Mouse (Mus musculus): Measurements from ENCODE around the gene S100a11. TPM values are rescaled to one million over a fixed set of nuclear protein-coding genes. Genes with fewer than 3 reads are reported as not detected.

S100a11 gene
- total and polyA plus RNA-seq, 2 experiments from 2014 or later: 47.5 to 686 TPM

DNA sequence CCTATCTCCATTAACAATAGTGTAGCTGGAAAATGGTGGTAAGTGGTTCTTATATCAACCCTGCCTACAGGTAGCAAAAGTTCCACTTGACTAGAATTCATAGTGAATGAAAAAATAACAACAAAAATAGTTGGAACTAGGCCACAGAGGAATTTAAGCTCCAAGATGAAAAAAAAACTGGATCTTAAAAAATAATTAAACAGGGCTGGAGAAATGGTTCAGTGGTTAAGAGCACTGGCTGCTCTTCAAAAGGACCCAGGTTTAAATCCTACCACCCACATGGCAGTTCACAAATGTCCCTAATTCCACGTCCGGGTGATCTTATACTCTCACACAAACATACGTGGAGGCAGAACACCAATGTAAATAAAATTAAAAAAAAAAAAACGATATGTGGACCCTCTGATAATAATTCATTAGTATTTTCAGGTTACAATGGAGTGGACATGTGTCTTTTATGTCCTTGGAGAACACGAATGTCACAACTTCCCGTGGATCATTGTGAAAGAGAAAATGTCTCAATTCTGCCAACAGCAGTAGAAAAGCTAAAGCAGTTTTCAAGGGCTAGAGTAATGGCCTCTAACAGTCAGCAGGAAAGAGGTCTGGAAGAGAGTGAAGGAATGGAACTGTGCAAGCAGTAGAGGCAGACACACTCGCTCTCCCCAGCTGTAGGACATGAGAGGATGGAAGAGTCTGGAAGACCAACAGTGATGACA, 7.7 kb upstream of the S100a11 start:
- 77% methylated on average over 7 of the region's 7 CpGs for WGBS
- H3K9me3 ChIP-seq (replicated peaks; ENCODE audit: control insufficient read depth, low read length): no peaks in the 10 kb centered on the region
- H3K27ac ChIP-seq (ENCODE audit: low read depth): no peak overlapping the region
- no peak overlapping the region for H3K4me2 ChIP-seq (ENCODE audit: low read depth, low read length)
- H3K36me3 ChIP-seq (replicated peaks; ENCODE audit: control insufficient read depth, insufficient read depth, low read length): no peaks in the 10 kb centered on the region
- H3K4me3 ChIP-seq (ENCODE audit: low read depth, low read length): no peak overlapping the region
- H3K9ac ChIP-seq (replicated peaks; ENCODE audit: low read depth, low read length): no peak overlapping the region
- H3K4me1 ChIP-seq (ENCODE audit: control insufficient read depth, insufficient read depth): no peaks in the 10 kb centered on the region
- TF ChIP-seq EP300 (IDR thresholded peaks at IDR 0.05; ENCODE audit: low read depth): no peak
- no peak for TF ChIP-seq CTCF (IDR thresholded peaks at IDR 0.05; ENCODE audit: low read depth)
- no peaks in the 10 kb centered on the region for H3K27me3 ChIP-seq (ENCODE audit: control insufficient read depth, insufficient read depth, low read length)
- ATAC-seq (ENCODE audit: insufficient read depth, low read depth) (no peak), DNase-seq (ENCODE audit: low spot score) (no peak)

DNA sequence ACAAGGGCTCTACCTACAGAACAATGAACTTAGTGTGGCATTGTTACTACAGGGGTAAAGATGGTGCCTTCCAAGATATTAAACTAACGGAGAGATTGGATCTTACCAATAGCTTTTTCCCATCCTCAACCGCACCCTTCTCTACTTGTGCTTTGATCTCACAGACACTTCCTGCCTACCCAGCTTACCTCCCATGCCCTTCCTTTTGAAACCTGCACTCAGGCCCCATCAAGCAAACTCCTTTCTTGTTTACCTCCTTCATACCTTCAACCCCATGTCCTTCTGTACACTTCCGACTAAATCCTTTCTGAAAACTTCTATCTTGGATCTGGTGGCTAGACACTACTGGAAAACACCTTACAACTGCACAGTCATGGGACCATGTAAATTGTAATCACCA, 5.7 kb upstream of the S100a11 start:
- no peaks in the 10 kb centered on the region for H3K9me3 ChIP-seq (replicated peaks; ENCODE audit: control insufficient read depth, low read length)
- WGBS: 87% methylated on average over 3 of the region's 3 CpGs

DNA sequence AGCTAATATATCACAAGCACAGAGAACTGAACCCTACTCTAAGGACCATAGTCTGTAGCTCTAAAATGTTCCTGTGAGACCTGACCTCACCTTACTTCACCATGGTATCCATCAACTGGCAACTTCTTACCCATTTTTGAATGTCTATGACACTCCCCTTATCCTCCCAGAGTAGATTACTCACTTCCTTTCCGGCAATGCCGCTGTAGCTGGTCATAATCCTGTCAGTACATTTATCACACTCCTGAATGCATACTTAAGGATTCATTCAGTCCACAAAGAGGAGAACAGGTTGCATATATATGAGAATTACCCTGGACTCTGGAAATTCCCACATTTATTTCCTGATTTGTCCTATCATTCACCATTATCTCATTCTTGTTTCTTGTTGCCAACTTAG, 2.9 kb upstream of the S100a11 start:
- H3K36me3 ChIP-seq (replicated peaks; ENCODE audit: control insufficient read depth, insufficient read depth, low read length): no peaks in the 10 kb centered on the region
- no peak for ATAC-seq (ENCODE audit: insufficient read depth, low read depth)
- H3K9ac ChIP-seq (replicated peaks; ENCODE audit: low read depth, low read length): no peak overlapping the region
- 53% methylated on average over 2 of the region's 2 CpGs for WGBS
- H3K27ac ChIP-seq (ENCODE audit: low read depth): no peak overlapping the region
- H3K27me3 ChIP-seq (ENCODE audit: control insufficient read depth, insufficient read depth, low read length): no peaks in the 10 kb centered on the region
- no peak for DNase-seq (ENCODE audit: low spot score)
- H3K9me3 ChIP-seq (replicated peaks; ENCODE audit: control insufficient read depth, low read length): no peaks in the 10 kb centered on the region
- H3K4me2 ChIP-seq (ENCODE audit: low read depth, low read length): no peak overlapping the region
- TF ChIP-seq EP300 (IDR thresholded peaks at IDR 0.05; ENCODE audit: low read depth) (no peak), CTCF (IDR thresholded peaks at IDR 0.05; ENCODE audit: low read depth) (no peak)
- H3K4me1 ChIP-seq (ENCODE audit: control insufficient read depth, insufficient read depth): no peaks in the 10 kb centered on the region
- H3K4me3 ChIP-seq (ENCODE audit: low read depth, low read length): no peak overlapping the region

More for the DNA sequence above, 5.7 kb upstream of the S100a11 start:
- DNase-seq (ENCODE audit: low spot score) (no peak), ATAC-seq (ENCODE audit: insufficient read depth, low read depth) (no peak)
- Histone ChIP-seq H3K27ac (ENCODE audit: low read depth) (no peak overlapping the region), H3K4me3 (ENCODE audit: low read depth, low read length) (no peak overlapping the region), H3K27me3 (ENCODE audit: control insufficient read depth, insufficient read depth, low read length) (no peaks in the 10 kb centered on the region), H3K4me1 (ENCODE audit: control insufficient read depth, insufficient read depth) (no peaks in the 10 kb centered on the region), H3K4me2 (ENCODE audit: low read depth, low read length) (no peak overlapping the region), H3K9ac (replicated peaks; ENCODE audit: low read depth, low read length) (no peak overlapping the region), H3K36me3 (replicated peaks; ENCODE audit: control insufficient read depth, insufficient read depth, low read length) (no peaks in the 10 kb centered on the region)
- TF ChIP-seq EP300 (IDR thresholded peaks at IDR 0.05; ENCODE audit: low read depth) (no peak), CTCF (IDR thresholded peaks at IDR 0.05; ENCODE audit: low read depth) (no peak)

DNA sequence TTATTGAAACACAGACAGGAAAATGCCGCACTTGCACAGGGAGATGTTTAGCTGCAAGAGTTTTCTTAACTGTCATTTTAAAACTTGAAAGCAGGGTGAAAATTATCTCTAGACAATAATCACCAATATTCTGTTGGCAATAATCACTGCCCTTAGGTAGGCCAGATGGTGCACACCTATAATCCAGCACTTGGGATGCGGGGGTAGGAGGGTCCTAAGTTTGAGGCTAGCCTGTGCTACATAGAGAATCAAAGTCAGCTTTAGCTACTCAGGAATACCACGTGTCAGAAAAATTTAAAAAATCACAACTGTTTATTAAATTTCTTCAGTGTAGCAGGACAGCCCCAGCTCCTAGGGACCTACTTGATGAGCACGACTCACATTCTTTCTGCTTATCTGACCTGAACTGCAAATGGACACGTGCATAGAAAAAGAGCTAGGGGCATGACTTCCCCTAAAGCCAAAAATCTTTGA, 395 bp upstream of the S100a11 start:
- H3K36me3 ChIP-seq (replicated peaks; ENCODE audit: control insufficient read depth, insufficient read depth, low read length): peaks cover 10% of the 10 kb centered on the region; the same call in 1 of the 2 replicates
- no peak for DNase-seq (ENCODE audit: low spot score)
- 45% methylated on average over 5 of the region's 5 CpGs for WGBS
- no peaks in the 10 kb centered on the region for H3K9me3 ChIP-seq (replicated peaks; ENCODE audit: control insufficient read depth, low read length)
- TF ChIP-seq CTCF (IDR thresholded peaks at IDR 0.05; ENCODE audit: low read depth) (no peak), EP300 (IDR thresholded peaks at IDR 0.05; ENCODE audit: low read depth) (no peak)
- H3K27ac ChIP-seq (ENCODE audit: low read depth): peak overlapping the region; percentile 89; the same call in 1 of the 2 replicates
- peak overlapping the region; percentile 65 for H3K4me2 ChIP-seq (ENCODE audit: low read depth, low read length)
- peak overlapping the region; percentile 75 for H3K9ac ChIP-seq (replicated peaks; ENCODE audit: low read depth, low read length)
- no peaks in the 10 kb centered on the region for H3K27me3 ChIP-seq (ENCODE audit: control insufficient read depth, insufficient read depth, low read length)
- no peaks in the 10 kb centered on the region for H3K4me1 ChIP-seq (ENCODE audit: control insufficient read depth, insufficient read depth)
- peak overlapping the region; percentile 66 for H3K4me3 ChIP-seq (ENCODE audit: low read depth, low read length)
- ATAC-seq (ENCODE audit: insufficient read depth, low read depth): no peak

DNA sequence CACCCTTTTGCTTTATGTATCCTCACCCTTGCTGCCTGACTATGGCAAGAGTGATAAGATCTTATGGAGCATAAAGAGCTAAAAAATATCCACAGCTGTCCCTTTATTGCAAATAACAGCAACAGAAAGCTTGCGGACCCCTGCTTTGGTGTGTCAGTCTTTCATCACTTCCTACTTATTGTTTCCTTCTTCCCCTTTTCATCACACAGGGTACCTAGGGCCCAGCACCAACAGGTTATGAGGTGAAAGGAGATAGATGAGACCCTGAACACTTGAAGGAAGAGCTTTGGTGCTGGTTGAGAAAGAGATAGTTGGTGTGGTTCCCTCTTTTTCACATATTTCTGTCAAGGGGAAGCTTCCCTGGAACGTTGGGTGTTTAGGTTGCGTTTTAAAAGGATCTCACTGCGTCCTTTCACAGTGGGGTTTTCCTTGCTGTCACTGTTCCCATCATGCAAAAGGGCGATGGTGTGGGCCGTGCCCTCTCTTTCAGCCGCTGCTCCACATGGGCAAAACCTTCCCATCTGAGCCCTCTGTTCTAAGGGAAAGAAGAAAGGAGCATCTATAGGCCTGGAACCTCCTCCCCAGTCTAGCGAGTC, 1.3 kb downstream of the S100a11 start:
- no peaks in the 10 kb centered on the region for H3K4me1 ChIP-seq (ENCODE audit: control insufficient read depth, insufficient read depth)
- no peaks in the 10 kb centered on the region for H3K27me3 ChIP-seq (ENCODE audit: control insufficient read depth, insufficient read depth, low read length)
- no peak for DNase-seq (ENCODE audit: low spot score)
- peak overlapping the region; percentile 66 for H3K4me3 ChIP-seq (ENCODE audit: low read depth, low read length)
- 73% methylated on average over 8 of the region's 8 CpGs for WGBS
- no peak for ATAC-seq (ENCODE audit: insufficient read depth, low read depth)
- H3K9ac ChIP-seq (replicated peaks; ENCODE audit: low read depth, low read length): no peak overlapping the region; the same call in 1 of the 2 replicates
- peak overlapping the region; percentile 65 for H3K4me2 ChIP-seq (ENCODE audit: low read depth, low read length)
- H3K27ac ChIP-seq (ENCODE audit: low read depth): peak overlapping the region; percentile 89; the same call in 1 of the 2 replicates
- no peaks in the 10 kb centered on the region for H3K9me3 ChIP-seq (replicated peaks; ENCODE audit: control insufficient read depth, low read length)
- H3K36me3 ChIP-seq (replicated peaks; ENCODE audit: control insufficient read depth, insufficient read depth, low read length): peaks cover 15% of the 10 kb centered on the region; the same call in 1 of the 2 replicates
- TF ChIP-seq CTCF (IDR thresholded peaks at IDR 0.05; ENCODE audit: low read depth) (no peak), EP300 (IDR thresholded peaks at IDR 0.05; ENCODE audit: low read depth) (no peak)
